Mouse (Mus musculus) heart, postnatal 0 days (tissue): ENCODE measurements around the gene Gabarap. TPM values are rescaled to one million over a fixed set of nuclear protein-coding genes. Genes with fewer than 3 reads are reported as not detected.
"Not testable (repeated sequence)": the region's sequence is repeated elsewhere in the genome, so short reads cannot be mapped to it uniquely, and the experiment has no call there.

Experiments used
- ATAC-seq: fragments of 200-750 bp; cut with Nextera tagmentation; 2 replicates; pipeline ENCODE4 v1.8.0; 2017; ENCODE audit warnings: low read depth, moderate number of reproducible peaks, moderate library complexity; ENCODE audit not compliant: insufficient read depth
- DNase-seq: peaks from one replicate; pipeline ENCODE4 v3.0.0-alpha.2; 2016; ENCODE audit warnings: low spot score
- H3K27ac ChIP-seq: fragments of 300-500 bp; sonication (generic); 2 replicates; pipeline ENCODE4 v1.5.1; 2014; ENCODE audit warnings: low read depth, mild to moderate bottlenecking
- H3K27me3 ChIP-seq: fragments of 300-500 bp; sonication (generic); 2 replicates; pipeline ENCODE4 v1.6.1; 2014; ENCODE audit warnings: low read length, mixed read lengths; ENCODE audit not compliant: control insufficient read depth, insufficient read depth
- H3K36me3 ChIP-seq: fragments of 300-500 bp; sonication (generic); replicated peaks from 2 replicates; pipeline ENCODE4 v1.6.1; 2014; ENCODE audit warnings: low read length, mixed read lengths; ENCODE audit not compliant: control insufficient read depth, insufficient read depth
- H3K4me1 ChIP-seq: fragments of 300-500 bp; sonication (generic); 2 replicates; pipeline ENCODE4 v1.6.1; 2014; ENCODE audit warnings: antibody characterized with exemption; ENCODE audit not compliant: control insufficient read depth, insufficient read depth
- H3K4me2 ChIP-seq: fragments of 300-500 bp; sonication (generic); 2 replicates; pipeline ENCODE4 v1.6.1; 2014; ENCODE audit warnings: low read depth, mild to moderate bottlenecking, low read length, moderate library complexity
- H3K4me3 ChIP-seq: fragments of 300-500 bp; sonication (generic); 2 replicates; pipeline ENCODE4 v1.5.1; 2014; ENCODE audit warnings: low read depth, low read length
- H3K9ac ChIP-seq: fragments of 300-500 bp; sonication (generic); replicated peaks from 2 replicates; pipeline ENCODE4 v1.6.1; 2014; ENCODE audit warnings: low read depth, low read length, mixed read lengths
- H3K9me3 ChIP-seq: fragments of 300-500 bp; sonication (generic); replicated peaks from 2 replicates; pipeline ENCODE4 v1.6.1; 2016; ENCODE audit warnings: low read length; ENCODE audit not compliant: control insufficient read depth
- CTCF ChIP-seq: IDR thresholded peaks from 2 replicates; pipeline ENCODE4 v1.5.1; 2016; ENCODE audit warnings: antibody characterized with exemption, control low read depth, low read depth
- EP300 ChIP-seq: IDR thresholded peaks from 2 replicates; pipeline ENCODE4 v1.6.1; 2016; ENCODE audit warnings: antibody characterized with exemption, low read depth
- WGBS: fragments of 180-500 bp; shearing (Covaris S2); extraction: QIAGEN DNeasy Blood & Tissue Kit; methylation state at CpG from one replicate; pipeline ENCODE4 v1.1.7; 2014; 5-methylcytosine and 5-hydroxymethylcytosine counted together
- polyA plus RNA-seq: library from polyadenylated mRNA; unstranded; fragments of >200 nt; fragmentation: Nextera tagmentation; extraction: Ambion mirVana; gene quantifications from 2 replicates; pipeline ENCODE4 v1.2.1, GENCODE M21; 2015
- total RNA-seq: library from RNA; depleted of rRNA; stranded (reverse); fragments of >200 nt; gene quantifications from 2 replicates; pipeline ENCODE4 v1.2.3, GENCODE M21; 2014; ENCODE audit warnings: low replicate concordance

Gabarap gene
- total and polyA plus RNA-seq, 2 experiments from 2014 or later, result 305 to 472 TPM

GRCm38 (mm10) chr11:70012931-70013330 lies 22.0 kb downstream of the Gabarap start:
- ATAC-seq (no peak), DNase-seq (no peak)
- no peaks in the 10 kb centered on the region for H3K27me3 ChIP-seq
- H3K9ac ChIP-seq, result no peak overlapping the region
- H3K36me3 ChIP-seq, result peaks cover 62% of the 10 kb centered on the region
- WGBS, result 83% methylated on average over 9 of the region's 9 CpGs
- H3K4me1 ChIP-seq, result peaks cover 15% of the 10 kb centered on the region
- H3K27ac ChIP-seq, result no peak overlapping the region
- no peak overlapping the region for H3K4me3 ChIP-seq
- no peaks in the 10 kb centered on the region for H3K9me3 ChIP-seq
- no peak overlapping the region for H3K4me2 ChIP-seq
- TF ChIP-seq CTCF, result no peak
- TF ChIP-seq EP300, result no peak

GRCm38 (mm10) chr11:70013408-70013807 lies 22.5 kb downstream of the Gabarap start:
- ATAC-seq (no peak), DNase-seq (no peak)
- no peak for TF ChIP-seq EP300
- no peak for TF ChIP-seq CTCF
- Histone ChIP-seq H3K9ac (no peak overlapping the region), H3K4me2 (no peak overlapping the region), H3K27me3 (no peaks in the 10 kb centered on the region), H3K9me3 (no peaks in the 10 kb centered on the region), H3K4me1 (peaks cover 18% of the 10 kb centered on the region), H3K4me3 (no peak overlapping the region), H3K27ac (no peak overlapping the region), H3K36me3 (peaks cover 57% of the 10 kb centered on the region)
- WGBS, result 60% methylated on average over 3 of the region's 3 CpGs

GRCm38 (mm10) chr11:70014051-70014450 lies 23.1 kb downstream of the Gabarap start:
- Histone ChIP-seq H3K27ac (peak overlapping the region; percentile 94), H3K36me3 (peaks cover 51% of the 10 kb centered on the region), H3K27me3 (no peaks in the 10 kb centered on the region), H3K4me1 (peaks cover 19% of the 10 kb centered on the region), H3K4me2 (peak overlapping the region; percentile 84), H3K9me3 (no peaks in the 10 kb centered on the region), H3K4me3 (peak overlapping the region; percentile 85), H3K9ac (peak overlapping the region; percentile 92)
- DNase-seq, result no peak
- no peak for ATAC-seq
- 52% methylated on average over 5 of the region's 5 CpGs for WGBS
- TF ChIP-seq CTCF, result no peak
- no peak for TF ChIP-seq EP300

GRCm38 (mm10) chr11:70014880-70015558 lies 24.1 kb downstream of the Gabarap start, which contains the start of gene Acadvl:
Gene Acadvl (minus strand): TSS chr11:70015411.
- WGBS, result under 1% methylated on average over 35 of the region's 35 CpGs
- peaks cover 41% of the 10 kb centered on the region for H3K36me3 ChIP-seq
- ATAC-seq (peak; percentile 90), DNase-seq (peak; percentile 91)
- peak within 1 kb of the TSS; percentile 84 for H3K4me2 ChIP-seq
- peak within 1 kb of the TSS; percentile 85 for H3K4me3 ChIP-seq
- TF ChIP-seq EP300, result peak; percentile 63; the same call in 1 of the 2 replicates
- TF ChIP-seq CTCF, result peak; percentile 55
- H3K4me1 ChIP-seq, result peaks cover 23% of the 10 kb centered on the region
- no peaks in the 10 kb centered on the region for H3K9me3 ChIP-seq
- peak within 1 kb of the TSS; percentile 92 for H3K9ac ChIP-seq
- peak within 1 kb of the TSS; percentile 94 for H3K27ac ChIP-seq
- no peaks in the 10 kb centered on the region for H3K27me3 ChIP-seq

GRCm38 (mm10) chr11:70015677-70016076 lies 24.7 kb downstream of the Gabarap start:
- no peak for DNase-seq
- Histone ChIP-seq H3K4me1 (peaks cover 23% of the 10 kb centered on the region), H3K9ac (no peak overlapping the region), H3K9me3 (no peaks in the 10 kb centered on the region), H3K27me3 (no peaks in the 10 kb centered on the region), H3K4me2 (peak overlapping the region; percentile 84), H3K36me3 (peaks cover 34% of the 10 kb centered on the region), H3K27ac (no peak overlapping the region), H3K4me3 (no peak overlapping the region)
- 57% methylated on average over 6 of the region's 6 CpGs for WGBS
- ATAC-seq, result no peak
- TF ChIP-seq CTCF, result no peak
- no peak for TF ChIP-seq EP300

- Histone ChIP-seq H3K4me1 (peaks cover 27% of the 10 kb centered on the region), H3K36me3 (peaks cover 29% of the 10 kb centered on the region)
- 87% methylated on average over 2 of the region's 2 CpGs for WGBS
These were observed 25.2 kb downstream of the Gabarap start for GRCm38 (mm10) chr11:70016177-70016576.

More at GRCm38 (mm10) chr11:70016177-70016576, 25.2 kb downstream of the Gabarap start:
- H3K27me3 ChIP-seq, H3K9me3 ChIP-seq, H3K4me3 ChIP-seq, H3K27ac ChIP-seq, H3K9ac ChIP-seq, ATAC-seq, H3K4me2 ChIP-seq, DNase-seq: not testable (repeated sequence)
